Mouse (Mus musculus): ENCODE measurements at regions not wholly inside any gene's neighbourhood (a gene's known extent, or its start where the extent isn't known, plus 50 kb on each side); places are given as distances from the start of the nearest gene placed in this dataset.
"Not testable (repeated sequence)": the region's sequence is repeated elsewhere in the genome, so short reads cannot be mapped to it uniquely, and the experiment has no call there.

- DNase-seq (ENCODE audit: low read depth), result not testable (repeated sequence)
Observed at GRCm38 (mm10) chr16:20860606-20861005, 126.3 kb upstream of the Thpo start.

- no peak for DNase-seq (ENCODE audit: low read depth)
Observed at GRCm38 (mm10) chr16:20854696-20855213, 120.4 kb upstream of the Thpo start.

- no peak for DNase-seq (ENCODE audit: low read depth)
Observed at GRCm38 (mm10) chr16:20838151-20838550, 103.8 kb upstream of the Thpo start.

GRCm38 (mm10) chr16:20836866-20837265 lies 102.6 kb upstream of the Thpo start:
- no peak for DNase-seq (ENCODE audit: low read depth)

- not testable (repeated sequence) for DNase-seq (ENCODE audit: low read depth)
Observed at GRCm38 (mm10) chr16:20833838-20834237, 99.5 kb upstream of the Thpo start.

GRCm38 (mm10) chr16:20833301-20833700 lies 99.0 kb upstream of the Thpo start:
- no peak for DNase-seq (ENCODE audit: low read depth)

- DNase-seq (ENCODE audit: low read depth), result peak; percentile 39
Observed at GRCm38 (mm10) chr16:20829732-20830435, 95.6 kb upstream of the Thpo start.

GRCm38 (mm10) chr16:20828996-20829731 lies 94.9 kb upstream of the Thpo start:
- no peak for DNase-seq (ENCODE audit: low read depth)

GRCm38 (mm10) chr16:20824226-20824625 lies 89.9 kb upstream of the Thpo start:
- no peak for DNase-seq (ENCODE audit: low read depth)

GRCm38 (mm10) chr16:20820939-20821338 lies 86.6 kb upstream of the Thpo start:
- no peak for DNase-seq (ENCODE audit: low read depth)

GRCm38 (mm10) chr16:20819568-20819967 lies 85.3 kb upstream of the Thpo start:
- no peak for DNase-seq (ENCODE audit: low read depth)

GRCm38 (mm10) chr16:20818711-20819189 lies 84.4 kb upstream of the Thpo start:
- no peak for DNase-seq (ENCODE audit: low read depth)

- no peak for DNase-seq (ENCODE audit: low read depth)
Observed at GRCm38 (mm10) chr16:20814976-20815375, 80.7 kb upstream of the Thpo start.

GRCm38 (mm10) chr16:20814240-20814639 lies 79.9 kb upstream of the Thpo start:
- no peak for DNase-seq (ENCODE audit: low read depth)

GRCm38 (mm10) chr16:20812025-20812424 lies 77.7 kb upstream of the Thpo start:
- DNase-seq (ENCODE audit: low read depth), result peak; percentile 38

GRCm38 (mm10) chr16:20810322-20810721 lies 76.0 kb upstream of the Thpo start:
- DNase-seq (ENCODE audit: low read depth), result peak; percentile 30

GRCm38 (mm10) chr16:20808263-20808662 lies 74.0 kb upstream of the Thpo start:
- no peak for DNase-seq (ENCODE audit: low read depth)

- no peak for DNase-seq (ENCODE audit: low read depth)
Observed at GRCm38 (mm10) chr16:20806739-20807138, 72.4 kb upstream of the Thpo start.

- DNase-seq (ENCODE audit: low read depth), result no peak
Observed at GRCm38 (mm10) chr16:20805793-20806192, 71.5 kb upstream of the Thpo start.

GRCm38 (mm10) chr16:20805086-20805485 lies 70.8 kb upstream of the Thpo start:
- no peak for DNase-seq (ENCODE audit: low read depth)

GRCm38 (mm10) chr16:20804601-20805017 lies 70.3 kb upstream of the Thpo start:
- peak; percentile 82 for DNase-seq (ENCODE audit: low read depth)

- no peak for DNase-seq (ENCODE audit: low read depth)
Observed at GRCm38 (mm10) chr16:20803278-20803930, 69.1 kb upstream of the Thpo start.

- DNase-seq (ENCODE audit: low read depth), result no peak
Observed at GRCm38 (mm10) chr16:20802724-20803123, 68.4 kb upstream of the Thpo start.
